Mouse (Mus musculus): Measurements from ENCODE around the gene Usp29.
"Not testable (repeated sequence)": the region's sequence is repeated elsewhere in the genome, so short reads cannot be mapped to it uniquely, and the experiment has no call there.

Usp29 gene

DNA sequence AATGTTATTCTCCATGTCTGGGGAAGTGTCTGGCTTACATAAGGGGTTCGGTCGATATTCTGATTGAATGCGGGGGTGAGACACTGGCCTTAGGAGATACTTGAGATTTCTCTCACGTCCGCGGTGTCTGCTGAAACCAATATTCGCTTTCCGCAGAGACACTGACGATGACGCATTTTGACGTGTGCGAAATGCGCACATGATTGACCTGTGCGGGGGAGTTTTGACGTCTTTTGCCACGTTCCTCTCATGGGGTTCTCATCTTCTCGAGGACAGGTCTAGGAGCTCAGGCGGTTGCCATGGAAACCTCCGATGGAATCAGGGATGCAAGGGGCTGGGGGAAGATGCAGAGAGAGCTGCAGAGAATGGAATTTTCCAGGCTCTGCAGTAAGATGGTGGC is 144.1 kb downstream of the Usp29 start:
- no peak for DNase-seq (ENCODE audit: low read depth)

DNA sequence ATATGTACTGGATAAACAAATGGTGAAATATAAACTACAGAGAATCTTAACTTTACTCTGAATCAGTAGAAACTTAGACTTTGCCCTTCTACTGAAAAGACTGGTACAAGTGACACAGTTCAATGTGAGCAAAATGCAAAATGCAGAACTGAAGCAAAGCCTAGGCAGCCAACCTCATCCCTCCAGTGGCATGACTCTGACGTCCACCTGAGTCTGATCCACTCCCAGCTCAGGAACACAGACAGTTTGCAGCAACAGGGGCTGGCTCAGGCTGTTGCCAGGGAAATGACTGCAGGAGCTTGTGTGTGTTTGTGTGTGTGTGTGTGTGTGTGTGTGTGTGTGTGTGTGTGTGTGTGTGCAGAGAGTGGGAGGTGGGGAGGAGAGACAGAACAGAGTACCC is 147.8 kb downstream of the Usp29 start:
- DNase-seq (ENCODE audit: low read depth): no peak

DNA sequence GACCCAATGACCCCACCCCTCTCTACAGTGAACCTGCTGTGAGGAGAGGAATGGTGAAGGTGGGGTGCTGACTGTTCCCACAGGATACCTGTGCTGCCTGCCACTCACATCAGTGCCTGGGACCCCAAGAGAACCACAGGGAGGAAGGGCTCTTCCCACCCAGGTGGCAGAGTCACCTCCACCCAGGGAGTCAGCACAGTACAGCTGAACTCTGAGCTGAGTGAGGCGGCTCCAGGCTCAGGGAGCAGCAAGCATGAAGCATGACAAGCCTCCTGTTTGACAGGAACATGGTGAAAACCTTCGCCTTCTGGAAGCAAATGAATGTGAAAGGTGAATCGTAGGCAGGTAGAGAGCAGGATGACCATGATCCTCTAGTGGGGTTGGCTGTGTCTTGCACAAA is 148.5 kb downstream of the Usp29 start:
- DNase-seq (ENCODE audit: low read depth): not testable (repeated sequence)

DNA sequence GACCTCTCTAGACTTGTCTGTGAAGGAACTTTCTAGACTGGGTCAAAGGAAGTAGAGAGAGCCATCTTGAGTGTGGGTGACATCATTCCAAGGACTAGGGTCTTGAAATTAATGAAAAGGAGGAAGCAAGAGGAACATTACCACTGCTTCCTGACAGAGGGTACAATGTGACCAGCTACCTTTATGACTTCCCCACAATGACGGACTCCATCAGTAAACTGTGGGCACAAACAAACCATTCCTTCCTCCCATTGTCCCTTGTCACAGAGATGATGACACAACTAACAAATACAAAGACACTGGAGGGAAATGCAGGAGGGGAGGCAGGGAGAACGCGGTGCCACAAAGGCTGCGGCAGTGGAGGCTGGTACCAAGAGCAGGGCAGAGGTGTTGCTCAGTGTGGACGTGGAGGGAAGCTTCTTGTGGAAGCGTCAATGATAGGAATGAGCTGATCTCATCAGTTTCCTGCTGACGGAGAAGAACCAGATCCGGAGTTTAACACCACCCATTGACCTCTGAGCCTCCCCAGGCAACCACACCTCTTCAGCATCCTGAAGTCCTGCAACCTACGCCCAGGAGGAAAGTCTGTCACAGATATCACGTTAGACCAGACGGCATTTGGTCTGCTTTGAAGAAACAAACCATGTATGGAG is 149.3 kb downstream of the Usp29 start:
- DNase-seq (ENCODE audit: low read depth): no peak

DNA sequence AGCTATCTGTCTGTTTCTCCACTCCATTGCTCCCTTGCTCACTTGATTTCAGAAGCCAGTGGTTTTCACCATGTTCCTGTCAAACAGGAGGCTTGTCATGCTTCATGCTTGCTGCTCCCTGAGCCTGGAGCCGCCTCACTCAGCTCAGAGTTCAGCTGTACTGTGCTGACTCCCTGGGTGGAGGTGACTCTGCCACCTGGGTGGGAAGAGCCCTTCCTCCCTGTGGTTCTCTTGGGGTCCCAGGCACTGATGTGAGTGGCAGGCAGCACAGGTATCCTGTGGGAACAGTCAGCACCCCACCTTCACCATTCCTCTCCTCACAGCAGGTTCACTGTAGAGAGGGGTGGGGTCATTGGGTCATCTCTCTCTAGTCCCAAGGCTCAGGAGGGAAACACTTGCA is 150.5 kb downstream of the Usp29 start:
- DNase-seq (ENCODE audit: low read depth): not testable (repeated sequence)

DNA sequence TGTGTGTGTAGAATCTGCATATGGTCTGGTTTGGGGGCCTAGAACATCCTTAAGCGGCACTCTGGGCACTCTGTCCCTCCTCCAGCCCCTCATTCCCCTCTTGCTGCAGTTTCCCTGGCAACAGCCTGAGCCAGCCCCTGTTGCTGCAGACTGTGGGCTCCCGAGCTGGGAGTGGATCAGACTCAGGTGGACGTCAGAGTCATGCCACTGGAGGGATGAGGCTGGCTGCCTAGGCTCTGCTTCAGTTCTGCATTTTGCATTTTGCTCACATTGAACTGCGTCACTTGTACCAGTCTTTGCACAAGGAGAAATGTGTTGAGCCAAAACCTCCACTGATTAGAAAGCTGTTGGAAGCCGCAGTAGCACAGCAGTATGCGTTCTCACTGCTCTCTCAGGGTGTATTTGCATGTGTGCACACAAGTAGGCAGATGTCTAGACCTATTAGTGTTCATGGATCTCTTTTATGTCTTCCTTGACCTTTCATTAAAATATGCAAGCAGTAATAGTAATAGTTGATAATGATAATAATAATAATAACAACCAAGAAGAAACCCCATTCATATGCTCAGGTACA is 151.2 kb downstream of the Usp29 start:
- DNase-seq (ENCODE audit: low read depth): no peak

DNA sequence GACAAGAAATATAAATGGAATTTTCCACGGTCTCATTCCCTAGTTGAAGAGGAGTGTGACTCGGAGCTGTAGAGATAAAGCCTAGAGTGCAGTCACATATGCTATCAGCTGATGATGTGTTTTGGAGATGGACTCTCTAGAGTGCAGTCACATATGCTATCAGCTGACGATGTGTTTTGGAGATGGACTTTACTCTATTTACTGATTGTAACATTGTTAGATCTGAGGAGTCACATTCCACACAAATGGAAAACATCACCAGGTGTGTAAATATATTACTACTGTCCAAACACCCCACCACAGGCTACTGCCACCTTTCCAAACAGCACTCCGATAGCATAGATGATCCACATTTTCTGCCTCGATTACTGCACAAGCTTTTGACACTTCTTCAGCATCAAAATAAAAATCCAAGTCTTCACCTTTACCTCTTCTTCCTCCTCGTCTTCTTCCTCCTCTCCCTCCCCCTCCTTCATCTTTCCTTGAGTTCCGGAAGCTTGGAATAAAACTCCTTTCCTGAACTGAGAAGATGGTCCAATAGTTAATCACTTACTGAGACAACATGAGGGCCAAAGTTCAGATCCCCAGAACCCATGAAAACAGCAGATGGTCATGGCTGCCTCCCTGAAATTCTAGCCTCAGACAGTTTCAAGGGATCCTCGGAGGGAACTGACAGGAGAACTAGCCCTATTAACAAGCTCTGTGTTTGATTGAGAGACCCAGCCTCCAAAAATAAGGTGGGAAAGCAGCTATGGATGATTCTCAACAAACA is 153.2 kb downstream of the Usp29 start:
- no peak for DNase-seq (ENCODE audit: low read depth)

DNA sequence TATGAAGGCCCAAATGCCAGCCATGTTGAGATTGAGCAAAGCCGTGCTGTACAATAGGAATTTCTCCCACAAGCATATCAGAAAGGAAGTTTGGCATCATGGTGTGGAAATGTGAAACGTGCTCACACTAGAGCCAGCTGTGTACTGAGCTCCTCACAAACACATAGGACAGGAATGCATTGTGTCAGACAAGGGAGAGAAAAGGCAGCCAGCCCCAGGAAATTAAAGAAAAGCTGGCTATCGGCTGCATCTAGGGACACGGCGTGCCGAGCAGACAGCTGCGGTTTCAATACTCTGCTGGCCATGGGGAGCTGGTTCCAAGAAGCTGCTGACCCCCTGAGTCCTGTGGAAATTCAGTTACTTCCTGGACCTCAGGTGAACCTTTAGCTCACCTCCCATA is 155.0 kb downstream of the Usp29 start:
- no peak for DNase-seq (ENCODE audit: low read depth)

DNA sequence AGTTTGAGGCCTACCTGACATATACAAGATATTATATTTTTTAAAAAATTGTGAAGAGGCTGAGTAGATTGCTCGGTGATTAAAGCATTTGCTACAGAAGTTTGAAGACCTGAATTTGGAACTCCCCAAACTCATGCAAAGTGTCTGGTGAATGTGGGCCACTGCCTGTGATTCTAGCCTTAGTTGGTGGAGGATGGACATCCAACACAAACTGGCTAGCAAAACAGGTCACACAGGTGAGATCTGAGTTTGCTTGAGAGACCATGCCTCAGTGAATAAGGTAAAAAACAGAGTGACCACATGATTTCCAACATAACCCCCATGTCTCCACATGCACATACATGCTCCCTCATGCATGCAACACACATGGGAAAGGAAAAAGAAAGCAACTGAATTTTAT is 156.5 kb downstream of the Usp29 start:
- DNase-seq (ENCODE audit: low read depth): no peak

DNA sequence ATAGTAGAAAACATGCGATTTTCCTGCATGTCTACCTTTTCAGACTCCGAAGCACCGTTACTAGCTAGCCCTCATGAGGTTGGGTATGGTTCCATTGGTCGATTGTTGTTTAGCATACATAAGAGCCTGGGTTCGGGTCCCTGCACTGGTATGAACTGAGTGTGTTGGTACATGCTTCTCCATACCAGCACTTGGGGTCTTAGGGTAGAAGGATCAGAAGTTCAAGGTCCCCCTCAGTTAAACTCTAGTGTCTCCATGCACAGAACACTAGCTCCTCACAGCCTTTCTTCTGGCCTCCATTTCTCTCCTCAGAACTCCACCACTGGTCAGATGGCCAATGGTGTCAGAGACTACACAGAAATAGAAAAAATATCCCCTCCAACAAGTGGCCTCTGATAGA is 159.5 kb downstream of the Usp29 start:
- no peak for DNase-seq (ENCODE audit: low read depth)

DNA sequence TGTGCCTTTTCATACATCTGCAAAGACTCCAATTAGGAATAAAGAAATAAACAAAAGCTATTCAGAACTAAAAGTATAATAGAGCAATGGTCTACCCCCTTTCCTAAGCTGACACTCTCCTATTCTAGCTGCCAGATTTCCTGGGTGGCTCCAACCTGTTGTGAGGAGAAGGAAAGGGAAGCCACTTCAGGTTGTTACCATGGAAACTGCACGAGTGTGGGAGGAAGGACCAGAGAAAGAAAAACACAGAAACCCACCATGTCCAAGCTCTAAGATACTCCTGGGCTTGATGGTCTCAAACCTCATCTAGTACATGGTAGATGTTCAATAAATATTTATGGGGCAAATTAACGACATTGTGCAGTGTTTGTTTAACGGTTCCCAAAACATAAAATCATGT is 160.8 kb downstream of the Usp29 start:
- DNase-seq (ENCODE audit: low read depth): no peak

DNA sequence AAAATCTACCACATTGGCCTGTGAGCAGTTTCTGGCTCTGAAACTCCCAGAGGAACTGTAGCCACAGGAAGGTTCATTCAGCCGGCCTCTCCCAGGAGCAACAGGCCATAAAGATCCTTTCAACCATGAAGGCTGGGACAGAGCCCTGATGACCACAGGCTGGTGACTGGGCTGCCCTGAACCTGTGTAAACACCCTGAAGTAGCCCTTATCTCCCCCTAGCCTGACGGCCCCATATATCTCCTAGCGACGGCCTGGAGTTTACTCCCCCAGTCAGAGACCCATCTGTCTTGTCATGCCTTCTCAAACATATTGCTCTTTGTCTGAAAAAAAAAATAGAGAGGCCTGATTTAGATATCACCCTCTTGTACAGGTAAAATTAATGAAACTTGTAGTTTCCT is 166.6 kb downstream of the Usp29 start:
- not testable (repeated sequence) for DNase-seq (ENCODE audit: low read depth)

DNA sequence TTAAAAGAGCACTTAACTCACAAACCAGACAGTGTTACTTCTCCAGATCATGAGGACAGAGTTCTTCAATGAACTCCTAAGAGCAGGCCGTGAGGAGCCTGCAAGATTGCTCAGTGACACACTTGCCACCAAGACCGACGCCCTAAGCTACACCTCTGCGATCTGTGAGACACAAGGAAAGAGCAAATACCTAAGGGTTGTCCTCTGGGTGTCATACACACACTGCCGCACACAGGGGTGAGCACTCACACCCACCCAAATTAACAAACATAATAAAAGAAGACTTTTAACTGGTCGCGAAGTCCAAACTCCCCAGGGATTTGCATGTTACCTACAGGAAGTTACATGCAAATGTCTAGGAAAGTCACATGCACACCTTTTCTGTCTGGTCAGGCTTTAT is 170.3 kb downstream of the Usp29 start:
- no peak for DNase-seq (ENCODE audit: low read depth)

DNA sequence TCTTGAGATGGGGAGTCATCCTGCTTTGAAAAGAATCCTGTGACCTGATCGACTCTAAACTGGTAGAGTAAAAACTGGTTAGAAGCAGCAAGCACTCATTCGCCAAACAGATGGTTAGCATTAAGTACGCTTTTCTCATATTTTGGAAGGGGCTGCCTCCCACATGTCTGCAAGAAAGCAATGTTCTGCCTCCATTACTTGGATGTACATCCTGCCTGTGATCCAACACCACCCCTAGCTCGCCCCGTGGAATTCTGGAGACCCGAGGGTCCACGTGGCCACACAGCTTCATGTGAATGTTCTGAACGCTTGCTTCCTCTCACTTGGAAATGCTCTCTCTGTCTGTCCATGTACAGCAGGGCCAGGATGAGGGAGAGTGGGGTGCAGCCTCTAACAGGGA is 173.1 kb downstream of the Usp29 start:
- no peak for DNase-seq (ENCODE audit: low read depth)

DNA sequence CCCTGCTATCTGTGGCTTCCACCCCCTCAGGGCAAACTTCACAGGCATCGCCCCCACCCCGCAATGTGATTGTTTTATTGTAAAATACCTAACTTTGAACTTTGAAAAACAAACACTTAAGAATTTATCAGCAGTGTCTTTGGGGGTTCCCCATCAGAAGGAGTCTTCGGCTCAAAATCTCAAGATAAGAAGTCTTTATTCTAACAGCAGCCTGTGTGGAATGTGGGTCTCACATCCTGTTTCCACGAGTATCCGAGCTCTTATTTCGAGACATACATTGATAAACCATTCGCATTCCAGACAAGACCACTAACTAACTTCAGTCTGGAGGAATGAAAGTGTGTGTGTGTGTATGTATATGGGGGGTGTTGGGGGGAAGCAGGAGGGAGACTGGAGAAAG is 180.1 kb downstream of the Usp29 start:
- no peak for DNase-seq (ENCODE audit: low read depth)

DNA sequence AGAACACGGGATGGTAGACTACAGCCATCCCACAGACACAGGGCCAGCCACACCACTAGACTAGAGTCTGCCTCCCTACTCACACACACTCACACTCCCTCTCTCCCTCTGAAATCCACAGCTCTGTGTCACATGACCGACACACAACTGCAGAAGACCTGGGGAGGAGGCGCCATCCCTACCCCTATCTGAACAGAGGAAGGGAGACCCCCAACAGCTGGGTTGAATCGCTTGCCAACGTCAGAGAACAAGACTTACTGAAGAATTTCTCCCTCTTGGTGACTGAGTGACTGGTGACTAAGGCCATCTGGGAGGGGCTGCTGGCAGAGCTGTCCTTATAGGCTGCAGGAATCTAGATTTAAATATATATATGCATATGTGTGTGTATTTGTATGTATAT is 181.4 kb downstream of the Usp29 start:
- DNase-seq (ENCODE audit: low read depth): no peak

DNA sequence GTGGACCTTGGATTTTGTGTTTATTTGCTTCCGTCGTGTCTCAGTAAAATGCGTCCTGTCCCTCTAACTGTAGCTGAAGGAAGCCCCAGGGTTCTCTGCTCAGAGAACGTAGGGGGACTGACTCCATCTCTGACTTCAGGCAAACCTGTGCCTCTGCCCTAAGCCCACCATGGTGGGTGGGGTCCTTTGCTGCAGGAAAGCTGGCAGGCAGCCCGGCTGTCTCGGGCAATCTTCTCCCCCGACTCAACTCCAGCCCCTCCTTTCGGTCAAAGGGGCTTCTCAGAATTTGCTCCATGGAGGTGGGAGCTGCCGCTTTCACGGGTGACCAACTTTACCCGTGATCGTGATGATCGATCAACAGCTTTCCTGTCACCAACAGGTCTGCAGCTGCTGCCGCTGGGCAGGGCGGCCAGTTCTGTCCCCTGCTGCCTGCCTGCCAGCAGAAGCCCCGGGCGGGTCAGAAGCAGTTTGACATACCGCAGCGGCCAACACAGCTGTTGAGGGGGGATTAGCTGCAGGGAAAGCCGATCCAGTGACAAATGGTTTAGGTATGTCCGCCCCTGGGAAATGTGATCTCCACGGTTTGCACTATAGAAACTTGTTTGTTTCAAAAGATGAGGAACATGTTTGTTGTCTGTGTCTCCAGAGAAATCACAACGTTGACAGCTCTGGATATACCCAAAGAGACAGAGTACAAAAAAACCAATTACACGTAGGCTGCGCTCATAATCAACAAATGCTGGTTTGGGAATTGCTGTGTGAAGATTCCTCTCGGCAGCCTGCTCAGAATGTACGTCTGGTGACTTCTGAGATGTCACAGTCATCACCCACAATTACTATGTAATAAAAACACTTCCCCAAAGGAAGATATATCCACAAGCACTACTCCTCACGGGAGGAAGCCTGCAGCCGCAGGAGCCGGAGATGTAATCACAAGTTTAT is 183.3 kb downstream of the Usp29 start:
- DNase-seq (ENCODE audit: low read depth): no peak

DNA sequence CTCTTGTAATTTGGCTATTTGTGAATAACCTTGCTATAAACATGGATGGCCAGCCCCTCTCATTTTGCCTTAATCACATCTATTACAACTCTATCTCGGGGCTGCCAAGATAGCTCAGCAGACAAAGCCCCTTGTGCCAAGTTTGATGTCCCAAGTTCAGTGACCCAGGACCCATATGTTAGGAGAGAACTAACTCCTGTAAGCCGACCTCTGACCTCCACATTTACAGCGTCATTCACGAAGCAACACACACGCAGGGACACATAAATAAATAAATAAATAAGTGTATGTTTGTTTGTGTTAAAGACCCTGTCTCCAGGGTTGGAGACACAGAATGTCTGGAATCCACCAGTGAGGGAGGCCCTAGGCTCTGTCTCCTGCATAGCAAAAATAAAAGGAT is 186.7 kb downstream of the Usp29 start:
- no peak for DNase-seq (ENCODE audit: low read depth)

DNA sequence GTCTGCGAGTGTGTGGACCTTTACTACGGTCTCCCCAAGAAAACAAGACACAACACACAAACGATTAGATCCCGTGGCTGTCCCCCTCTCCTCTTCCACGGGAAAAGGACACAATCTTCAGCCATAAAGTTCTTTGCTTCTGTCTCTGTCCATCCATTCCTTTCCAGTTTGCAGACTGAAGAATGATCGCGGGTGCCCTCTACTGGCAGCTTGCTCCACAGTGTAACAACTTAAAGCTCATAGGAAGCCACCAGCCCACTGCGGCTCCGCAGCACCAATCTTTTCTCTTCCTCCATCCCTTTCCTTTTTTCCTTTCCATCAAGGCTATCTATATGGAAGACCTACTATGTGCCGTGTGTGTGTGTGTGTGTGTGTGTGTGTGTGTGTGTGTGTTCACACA is 187.9 kb downstream of the Usp29 start:
- peak; percentile 23 for DNase-seq (ENCODE audit: low read depth)

DNA sequence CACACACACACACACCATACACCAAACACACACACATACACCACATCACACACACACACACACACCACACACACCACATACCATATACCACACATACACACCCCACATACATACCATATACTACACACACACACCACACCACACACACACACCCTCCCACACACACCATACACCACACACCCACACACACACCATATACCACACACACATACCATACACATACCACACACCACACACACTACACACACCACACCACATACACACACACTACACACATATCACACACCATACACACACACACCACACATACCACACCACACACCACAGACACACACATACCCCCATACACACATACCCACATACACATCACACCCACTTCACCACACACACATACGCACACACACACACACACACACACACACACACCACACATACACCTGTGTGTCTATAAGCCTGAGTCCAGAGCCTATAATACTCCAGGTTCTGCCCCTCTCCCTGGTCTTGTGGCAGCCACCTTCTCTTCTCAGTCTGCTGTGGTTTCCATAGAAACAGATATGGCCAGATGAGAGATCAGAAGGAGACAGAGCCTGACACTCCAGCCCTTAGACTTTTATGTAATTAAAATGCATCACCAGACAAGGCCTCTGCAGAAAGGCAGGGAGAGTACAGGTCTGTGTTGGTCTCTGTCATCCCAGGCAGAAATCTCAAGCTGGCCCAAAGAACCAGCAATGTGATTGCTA is 188.9 kb downstream of the Usp29 start:
- DNase-seq (ENCODE audit: low read depth): no peak

DNA sequence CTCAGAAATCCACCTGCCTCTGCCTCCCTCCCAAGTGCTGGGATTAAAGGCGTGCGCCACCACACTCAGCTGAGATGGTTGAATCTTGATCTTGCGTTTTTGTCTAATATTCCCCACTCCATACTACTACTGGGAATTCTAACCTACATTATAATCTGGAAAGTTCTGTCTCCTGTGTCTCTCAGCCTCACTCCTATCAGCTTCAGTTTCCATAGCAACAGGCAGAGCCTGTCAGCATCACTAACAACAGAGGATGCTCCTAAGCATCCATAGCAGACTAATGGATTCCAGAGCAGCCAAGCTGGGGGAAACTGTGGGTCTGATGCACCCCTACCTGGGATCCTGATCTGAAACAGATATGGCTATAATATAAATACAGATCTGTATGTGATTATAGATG is 193.1 kb downstream of the Usp29 start:
- DNase-seq (ENCODE audit: low read depth): no peak

All from c-Kit-positive CD71-positive TER-119-negative erythroid progenitor cells, embryonic 14.5 days (primary cell).